Mouse (Mus musculus): Measurements from ENCODE around the gene AI837181.

The AI837181 gene

GRCm38 (mm10) chr19:5418750-5419466 is 6.0 kb upstream of the AI837181 start:
- no peak for DNase-seq

- DNase-seq = no peak
Measured at GRCm38 (mm10) chr19:5419630-5420029, 5.3 kb upstream of the AI837181 start.

GRCm38 (mm10) chr19:5420579-5420978 is 4.4 kb upstream of the AI837181 start:
- no peak for DNase-seq

- DNase-seq = no peak
Measured at GRCm38 (mm10) chr19:5421784-5422183, 3.2 kb upstream of the AI837181 start.

GRCm38 (mm10) chr19:5422267-5422666 is 2.7 kb upstream of the AI837181 start:
- DNase-seq = peak; percentile 71

- DNase-seq = peak; percentile 61
Measured at GRCm38 (mm10) chr19:5422895-5423443, 2.0 kb upstream of the AI837181 start.

- DNase-seq = peak; percentile 57
Measured at GRCm38 (mm10) chr19:5423561-5423960, 1.4 kb upstream of the AI837181 start.

GRCm38 (mm10) chr19:5424092-5424781 is 707 bp upstream of the AI837181 start:
- DNase-seq = peak; percentile 86

GRCm38 (mm10) chr19:5425906-5426565 is 1.1 kb downstream of the AI837181 start:
- DNase-seq = peak; percentile 74

- DNase-seq = peak; percentile 48
Measured at GRCm38 (mm10) chr19:5426640-5427290, 1.8 kb downstream of the AI837181 start.

- DNase-seq = no peak
Measured at GRCm38 (mm10) chr19:5428083-5428482, 3.1 kb downstream of the AI837181 start.

GRCm38 (mm10) chr19:5429219-5429618 is 4.3 kb downstream of the AI837181 start:
- DNase-seq = no peak

- peak; percentile 70 for DNase-seq
Measured at GRCm38 (mm10) chr19:5429806-5430205, 4.9 kb downstream of the AI837181 start.

GRCm38 (mm10) chr19:5430408-5430807 is 5.5 kb downstream of the AI837181 start:
- no peak for DNase-seq

GRCm38 (mm10) chr19:5431911-5432464 is 7.0 kb downstream of the AI837181 start:
- DNase-seq = no peak

- DNase-seq = peak; percentile 58
Measured at GRCm38 (mm10) chr19:5432992-5433852, 8.3 kb downstream of the AI837181 start.

GRCm38 (mm10) chr19:5433951-5434350 is 9.0 kb downstream of the AI837181 start:
- no peak for DNase-seq

- DNase-seq = no peak
Measured at GRCm38 (mm10) chr19:5444371-5444908, 19.5 kb downstream of the AI837181 start.

- DNase-seq = peak; percentile 3
Measured at GRCm38 (mm10) chr19:5444954-5445353, 20.0 kb downstream of the AI837181 start.

- DNase-seq = no peak
Measured at GRCm38 (mm10) chr19:5445747-5446146, 20.8 kb downstream of the AI837181 start.

Data from cerebellum, adult 11-12 months (tissue).